Mouse (Mus musculus) lung, postnatal 0 days (tissue): ENCODE results near the gene Gsdma2. TPM values are rescaled to one million over a fixed set of nuclear protein-coding genes. Genes with fewer than 3 reads are reported as not detected.

Experiments
- ATAC-seq: fragments of 200-750 bp; cut with Nextera tagmentation; 2 replicates; pipeline ENCODE4 v1.8.0; 2017; ENCODE audit warnings: moderate library complexity
- DNase-seq: peaks from one replicate; pipeline ENCODE4 v3.0.0-alpha.2; 2016; ENCODE audit warnings: low spot score
- H3K27ac ChIP-seq: fragments of 300-500 bp; sonication (generic); 2 replicates; pipeline ENCODE4 v1.5.1; 2014; ENCODE audit warnings: antibody characterized with exemption, mild to moderate bottlenecking, low read length, mixed read lengths
- H3K27me3 ChIP-seq: fragments of 300-500 bp; sonication (generic); replicated peaks from 2 replicates; pipeline ENCODE4 v1.6.1; 2014; ENCODE audit warnings: low read length, mixed read lengths; ENCODE audit not compliant: insufficient read depth
- H3K36me3 ChIP-seq: fragments of 300-500 bp; sonication (generic); 2 replicates; pipeline ENCODE4 v1.6.1; 2014; ENCODE audit warnings: low read length, mixed read lengths; ENCODE audit not compliant: insufficient read depth
- H3K4me1 ChIP-seq: fragments of 300-500 bp; sonication (generic); 2 replicates; pipeline ENCODE4 v1.6.1; 2014; ENCODE audit warnings: antibody characterized with exemption, low read depth, low read length, mixed read lengths; ENCODE audit not compliant: insufficient read depth
- H3K4me2 ChIP-seq: fragments of 300-500 bp; sonication (generic); replicated peaks from 2 replicates; pipeline ENCODE4 v1.6.1; 2014; ENCODE audit warnings: low read depth, mild to moderate bottlenecking, low read length, moderate library complexity, mixed read lengths
- H3K4me3 ChIP-seq: fragments of 300-500 bp; sonication (generic); 2 replicates; pipeline ENCODE4 v1.5.1; 2014; ENCODE audit warnings: low read depth, low read length
- H3K9ac ChIP-seq: fragments of 300-500 bp; sonication (generic); replicated peaks from 2 replicates; pipeline ENCODE4 v1.6.1; 2014; ENCODE audit warnings: low read depth, mild to moderate bottlenecking
- H3K9me3 ChIP-seq: fragments of 300-500 bp; sonication (generic); 2 replicates; pipeline ENCODE4 v1.6.1; 2016; ENCODE audit warnings: low read length, mixed read lengths
- CTCF ChIP-seq: IDR thresholded peaks from 2 replicates; pipeline ENCODE4 v1.5.1; 2016; ENCODE audit warnings: antibody characterized with exemption, mild to moderate bottlenecking
- EP300 ChIP-seq: IDR thresholded peaks from 2 replicates; pipeline ENCODE4 v1.6.1; 2016; ENCODE audit warnings: antibody characterized with exemption, mild to moderate bottlenecking, control low read depth
- WGBS: fragments of 180-500 bp; shearing (Covaris S2); extraction: QIAGEN DNeasy Blood & Tissue Kit; methylation state at CpG from one replicate; pipeline ENCODE4 v1.1.7; 2014; 5-methylcytosine and 5-hydroxymethylcytosine counted together
- polyA plus RNA-seq: library from polyadenylated mRNA; unstranded; fragments of >200 nt; fragmentation: Nextera tagmentation; extraction: Ambion mirVana; gene quantifications from 2 replicates; pipeline ENCODE4 v1.2.1, GENCODE M21; 2015

Gene Gsdma2
- polyA plus RNA-seq, 1 experiment from 2014 or later: not detected

DNA sequence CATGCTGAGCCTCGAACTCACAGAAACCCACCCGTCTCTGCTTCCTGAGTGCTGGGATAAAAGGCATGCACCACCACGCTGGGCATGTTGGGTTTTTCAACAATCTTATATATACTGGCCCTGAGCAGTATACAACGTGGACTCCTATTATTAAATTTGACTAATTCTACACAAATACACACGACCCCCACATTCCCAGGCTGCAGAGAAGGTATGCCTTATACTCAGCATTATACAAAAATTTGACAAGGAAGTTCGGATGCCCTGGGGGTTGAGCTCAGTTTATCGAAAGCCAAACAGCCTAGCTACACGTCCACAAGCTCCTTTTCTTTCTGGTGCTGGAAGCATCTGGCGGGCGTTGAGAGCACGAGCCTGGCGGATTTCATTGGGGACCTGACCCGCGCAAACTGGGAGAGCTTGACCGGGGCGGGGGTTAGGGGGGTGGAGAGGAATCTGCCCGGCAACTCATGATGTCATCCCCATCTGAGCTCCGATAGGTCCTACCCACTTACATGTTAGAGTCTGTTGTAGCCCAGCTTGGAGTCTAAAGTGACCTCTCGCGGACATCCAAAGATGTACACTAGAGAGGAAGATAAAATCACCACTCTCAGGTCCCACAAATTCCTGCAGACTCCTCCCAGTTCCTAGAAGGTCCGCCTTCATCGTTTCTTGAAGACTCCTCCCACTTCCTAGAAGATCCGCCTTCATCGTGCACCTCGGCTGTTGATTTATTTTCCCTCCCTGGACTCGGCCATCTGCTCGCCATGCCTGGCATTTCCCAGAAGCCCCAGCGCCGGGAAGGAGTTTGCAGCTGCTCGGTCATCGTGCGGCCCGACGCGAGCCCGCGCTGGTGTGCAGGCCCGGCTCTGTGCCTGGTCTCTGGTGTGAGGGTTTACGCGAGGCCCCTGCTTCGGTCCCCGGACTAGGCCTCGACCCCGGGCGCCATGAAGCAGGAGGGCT, 35.5 kb downstream of the Gsdma2 start, which contains the start of gene Psmd3:
Gene Psmd3, plus strand, starts transcription at position 769 of the 960 bp plus-strand sequence.
- ATAC-seq (peak; percentile 96), DNase-seq (peak; percentile 99)
- Histone ChIP-seq H3K36me3 (peaks cover 15% of the 10 kb centered on the region; the same call in 1 of the 2 replicates), H3K27me3 (no peaks in the 10 kb centered on the region), H3K4me3 (peak within 1 kb of the TSS; percentile 92), H3K9me3 (no peaks in the 10 kb centered on the region), H3K4me1 (peaks cover 7% of the 10 kb centered on the region; the same call in 1 of the 2 replicates), H3K27ac (peak within 1 kb of the TSS; percentile 90), H3K4me2 (peak within 1 kb of the TSS; percentile 92), H3K9ac (peak within 1 kb of the TSS; percentile 100)
- WGBS: 4% methylated on average over 45 of the region's 45 CpGs
- peak; percentile 79 for TF ChIP-seq EP300
- TF ChIP-seq CTCF: peak; percentile 66

DNA sequence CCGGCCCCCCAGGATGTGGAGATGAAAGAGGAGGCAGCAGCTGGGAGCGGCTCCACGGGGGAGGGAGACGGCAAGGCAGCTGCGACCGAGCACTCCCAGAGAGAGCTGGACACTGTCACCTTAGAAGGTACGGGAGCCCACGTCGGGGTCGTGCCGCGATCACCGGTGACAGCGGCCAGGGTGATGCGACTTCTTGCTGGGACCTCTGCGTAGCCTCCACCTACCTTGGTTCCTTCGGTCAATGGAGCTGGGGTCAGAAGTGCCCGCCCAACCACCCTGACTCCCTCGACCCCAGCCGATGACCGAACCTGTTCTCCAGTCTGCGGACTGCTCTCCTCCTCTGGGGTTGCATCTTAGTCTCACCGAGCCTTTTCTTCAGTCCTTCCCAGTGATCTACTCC, 36.3 kb downstream of the Gsdma2 start:
- Histone ChIP-seq H3K27me3 (no peaks in the 10 kb centered on the region), H3K4me3 (peak overlapping the region; percentile 92), H3K36me3 (peaks cover 22% of the 10 kb centered on the region; the same call in 1 of the 2 replicates), H3K9me3 (no peaks in the 10 kb centered on the region), H3K4me2 (peak overlapping the region; percentile 92), H3K9ac (peak overlapping the region; percentile 100), H3K27ac (peak overlapping the region; percentile 90), H3K4me1 (peaks cover 7% of the 10 kb centered on the region; the same call in 1 of the 2 replicates)
- TF ChIP-seq EP300: no peak
- TF ChIP-seq CTCF: no peak
- peak; percentile 13; the same call in 1 of the 2 replicates for ATAC-seq
- DNase-seq: peak; percentile 32
- whole genome bisulfite sequencing: 0% methylated on average over 20 of the region's 23 CpGs

DNA sequence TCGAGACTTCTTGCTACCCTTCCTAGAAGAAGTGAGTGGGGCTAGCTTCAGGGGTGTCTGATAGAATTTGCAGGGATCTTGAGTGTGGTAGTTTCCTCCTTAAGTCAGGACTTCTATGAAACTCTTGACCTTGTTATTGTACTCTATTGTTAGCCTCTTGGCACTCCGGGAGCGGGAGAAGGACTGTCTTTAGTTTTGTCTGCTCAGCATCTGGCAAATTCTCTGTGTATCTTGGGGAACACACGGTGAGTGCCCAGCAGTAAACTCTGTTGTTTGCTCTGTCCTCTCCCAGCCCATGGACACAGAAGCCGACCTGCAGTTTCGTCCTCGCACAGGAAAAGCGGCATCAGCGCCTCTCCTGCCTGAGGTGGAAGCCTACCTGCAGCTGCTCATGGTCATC, 39.1 kb downstream of the Gsdma2 start:
- H3K9me3 ChIP-seq: no peaks in the 10 kb centered on the region
- H3K27me3 ChIP-seq: no peaks in the 10 kb centered on the region
- ATAC-seq (no peak), DNase-seq (no peak)
- no peak overlapping the region for H3K4me2 ChIP-seq
- no peak overlapping the region for H3K9ac ChIP-seq
- no peak overlapping the region for H3K27ac ChIP-seq
- peaks cover 7% of the 10 kb centered on the region; the same call in 1 of the 2 replicates for H3K4me1 ChIP-seq
- H3K4me3 ChIP-seq: no peak overlapping the region
- TF ChIP-seq EP300 (no peak), CTCF (no peak)
- peaks cover 27% of the 10 kb centered on the region; the same call in 1 of the 2 replicates for H3K36me3 ChIP-seq
- WGBS: 90% methylated on average over 9 of the region's 9 CpGs

DNA sequence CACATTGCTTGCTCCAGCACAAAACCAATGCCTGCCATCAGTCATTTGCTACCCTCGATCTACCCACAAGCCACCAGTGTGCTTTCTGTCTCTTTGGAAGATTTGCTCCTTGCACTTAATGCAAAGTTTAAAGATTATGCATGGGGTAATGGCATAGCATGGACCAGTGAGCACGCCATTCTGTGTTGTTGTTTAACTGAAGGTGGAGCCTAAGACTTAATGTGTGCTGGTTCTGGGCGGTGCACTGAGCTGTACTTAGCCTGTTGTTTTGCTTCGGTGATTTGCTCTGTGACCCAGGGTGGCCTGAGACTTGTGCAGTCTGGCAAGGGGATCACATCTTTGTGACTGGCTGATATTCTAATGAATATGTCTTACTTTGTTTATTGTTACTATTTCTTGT, 40.4 kb downstream of the Gsdma2 start:
- Histone ChIP-seq H3K9ac (no peak overlapping the region), H3K9me3 (no peaks in the 10 kb centered on the region), H3K4me1 (peaks cover 7% of the 10 kb centered on the region; the same call in 1 of the 2 replicates), H3K27me3 (no peaks in the 10 kb centered on the region), H3K27ac (no peak overlapping the region), H3K4me2 (no peak overlapping the region), H3K36me3 (peaks cover 39% of the 10 kb centered on the region), H3K4me3 (no peak overlapping the region)
- TF ChIP-seq EP300: no peak
- TF ChIP-seq CTCF: no peak
- WGBS: 85% methylated on average over 4 of the region's 4 CpGs
- ATAC-seq (no peak), DNase-seq (no peak)

DNA sequence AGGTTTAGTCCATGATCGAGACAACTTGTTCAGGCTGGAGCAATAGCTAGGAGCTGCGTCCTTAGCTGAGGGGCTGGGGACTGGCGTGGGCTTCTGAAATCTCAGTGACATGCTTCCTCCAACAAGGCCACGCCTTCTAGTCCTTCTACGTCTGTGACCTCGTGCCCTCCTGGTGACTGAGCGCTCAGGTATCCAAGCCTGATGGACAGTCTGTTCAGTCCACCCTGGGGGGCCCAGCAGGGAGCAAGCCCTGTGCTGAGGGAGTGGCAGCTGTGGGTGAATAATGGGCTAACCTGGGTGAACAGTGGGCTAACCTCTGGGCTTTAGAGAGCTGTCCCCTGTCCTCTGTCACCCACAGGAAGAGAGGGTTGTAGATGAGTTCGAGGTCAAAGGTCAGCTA, 41.5 kb downstream of the Gsdma2 start:
- Histone ChIP-seq H3K27me3 (no peaks in the 10 kb centered on the region), H3K4me3 (no peak overlapping the region), H3K9ac (no peak overlapping the region), H3K36me3 (peaks cover 48% of the 10 kb centered on the region), H3K4me1 (peaks cover 7% of the 10 kb centered on the region; the same call in 1 of the 2 replicates), H3K4me2 (no peak overlapping the region), H3K27ac (no peak overlapping the region), H3K9me3 (no peaks in the 10 kb centered on the region)
- DNase-seq (no peak), ATAC-seq (no peak)
- TF ChIP-seq CTCF: no peak
- TF ChIP-seq EP300: no peak
- WGBS: 76% methylated on average over 8 of the region's 8 CpGs

DNA sequence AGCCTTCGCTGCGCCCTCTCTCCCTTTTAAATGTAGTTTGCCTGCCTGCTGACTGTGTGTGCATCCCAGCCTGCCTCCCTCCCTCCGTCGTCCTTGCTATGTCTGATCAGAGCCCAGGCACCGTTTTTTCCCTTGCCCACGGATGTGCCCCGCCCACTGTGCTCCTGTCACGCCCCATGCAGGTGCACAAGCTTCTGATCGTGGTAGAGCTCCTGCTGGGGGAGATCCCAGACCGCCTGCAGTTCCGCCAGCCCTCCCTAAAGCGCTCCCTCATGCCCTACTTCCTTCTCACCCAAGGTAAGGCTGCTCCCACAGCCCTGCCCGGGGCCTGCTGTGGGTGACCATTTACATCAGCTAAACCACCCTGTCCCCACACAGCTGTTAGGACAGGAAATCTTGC, 46.6 kb downstream of the Gsdma2 start:
- TF ChIP-seq CTCF: no peak
- no peak for TF ChIP-seq EP300
- Histone ChIP-seq H3K36me3 (peaks cover 46% of the 10 kb centered on the region), H3K27me3 (no peaks in the 10 kb centered on the region), H3K4me1 (no peaks in the 10 kb centered on the region), H3K9ac (no peak overlapping the region), H3K27ac (no peak overlapping the region), H3K9me3 (no peaks in the 10 kb centered on the region), H3K4me3 (no peak overlapping the region), H3K4me2 (no peak overlapping the region)
- ATAC-seq (no peak), DNase-seq (no peak)
- 77% methylated on average over 13 of the region's 13 CpGs for WGBS
